16 mouse cellular contexts compared by ENCODE assay signal in the genomic region with DNA sequence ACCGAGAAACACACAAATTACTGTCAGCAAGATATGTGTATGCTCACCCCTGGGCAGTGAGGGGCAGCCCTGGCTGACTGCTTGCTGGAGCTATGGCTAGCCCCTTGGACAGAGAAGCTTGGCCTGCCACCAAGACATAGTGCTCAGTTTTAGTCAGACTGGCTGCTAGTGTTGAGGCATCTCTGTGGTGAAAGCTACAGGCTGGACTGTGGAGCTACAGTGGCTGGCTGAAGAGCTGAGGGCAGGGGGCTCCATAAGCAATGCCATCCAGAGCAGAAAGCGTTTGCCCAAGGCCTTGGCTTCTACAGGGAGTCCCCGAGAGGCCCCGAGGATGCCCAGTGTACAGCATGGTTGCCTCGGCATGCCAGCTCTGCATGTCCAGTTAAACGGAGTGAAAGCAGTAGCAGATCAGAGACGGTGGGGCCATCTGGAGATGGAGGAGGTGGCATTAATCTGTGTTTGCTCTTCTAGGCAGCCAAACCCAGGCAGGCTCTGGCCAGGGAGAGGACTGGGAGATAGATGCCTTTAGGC.
A peak's percentile ranks its signal among the peaks of the same experiment; 100 is the strongest.
DNase-seq lines count a peak whose midpoint lies in the region; ATAC-seq and TF ChIP-seq lines count a peak whose summit lies in the region.
"Had no signal": no experiment of that assay in that cellular context is flagged by ENCODE, and none has a peak within 500 bp of the region (broad histone marks: within the 10 kb centered on the region; RNA-seq: fewer than 3 reads in every experiment).

No protein-coding gene starts in this region.

- no peaks in the 10 kb centered on the region for H3K79me2 ChIP-seq in heart, adult 2 months (replicated peaks; ENCODE audit: control insufficient read depth, insufficient read depth, low read length)

- no peak for TF ChIP-seq POLR2A in olfactory bulb, adult 2 months (IDR thresholded peaks at IDR 0.05; ENCODE audit: insufficient read depth, low read depth, low read length)
- no peak for TF ChIP-seq POLR2A in heart, adult 2 months (IDR thresholded peaks at IDR 0.05; ENCODE audit: insufficient read depth, low read depth, low read length)

- H3K27me3 ChIP-seq in forebrain, embryonic 10.5 days (ENCODE audit: poor library complexity, severe bottlenecking) = no peaks in the 10 kb centered on the region
- no peaks in the 10 kb centered on the region for H3K27me3 ChIP-seq in forebrain, embryonic 11.5 days (ENCODE audit: control insufficient read depth, insufficient read depth, low read length)
- no peaks in the 10 kb centered on the region for H3K27me3 ChIP-seq in midbrain, embryonic 13.5 days
- no peaks in the 10 kb centered on the region for H3K27me3 ChIP-seq in midbrain, embryonic 10.5 days (ENCODE audit: low read depth, poor library complexity, severe bottlenecking)
- H3K27me3 ChIP-seq in forebrain, embryonic 16.5 days (replicated peaks; ENCODE audit: control insufficient read depth, insufficient read depth, low read length) = no peaks in the 10 kb centered on the region
- H3K27me3 ChIP-seq in heart, adult 2 months (ENCODE audit: control insufficient read depth, insufficient read depth, low read length) = no peaks in the 10 kb centered on the region
- H3K27me3 ChIP-seq: limb, embryonic 13.5 days; megakaryocyte, embryonic 14.5 days had no signal

- intact Hi-C loops in heart, adult 2 months (cut with DNase I) = no loop called here

- no peak for ATAC-seq in forebrain, embryonic 11.5 days (replicated peaks; ENCODE audit: low FRiP score)
- ATAC-seq in midbrain, embryonic 13.5 days = no peak
- peak; percentile 29; the same call in 1 of the 2 replicates for ATAC-seq in forebrain, embryonic 16.5 days

- 78% methylated on average over 7 of the region's 7 CpGs for WGBS in forebrain, embryonic 10.5 days
- 74% methylated on average over 7 of the region's 7 CpGs for WGBS in forebrain, embryonic 11.5 days
- 80% methylated on average over 7 of the region's 7 CpGs for WGBS in midbrain, embryonic 13.5 days
- WGBS in midbrain, embryonic 10.5 days = 87% methylated on average over 7 of the region's 7 CpGs
- WGBS in forebrain, embryonic 16.5 days = 51% methylated on average over 7 of the region's 7 CpGs
- WGBS in olfactory bulb, adult 2 months = 34% methylated on average over 7 of the region's 7 CpGs
- WGBS in heart, adult 2 months = 75% methylated on average over 7 of the region's 7 CpGs

- H3K9ac ChIP-seq in forebrain, embryonic 11.5 days (ENCODE audit: low read length) = no peak overlapping the region
- H3K9ac ChIP-seq in midbrain, embryonic 13.5 days (replicated peaks) = peak overlapping the region; percentile 16; the same call in 1 of the 2 replicates
- 0 out of 2 replicates have a peak overlapping the region, but pooled peaks have one; percentile 33 for H3K9ac ChIP-seq in forebrain, embryonic 16.5 days (replicated peaks; ENCODE audit: low read depth, low read length)
- no peak overlapping the region for H3K9ac ChIP-seq in heart, adult 2 months (ENCODE audit: low read depth, low read length)
- H3K9ac ChIP-seq: limb, embryonic 13.5 days had no signal

- no peak overlapping the region for H3K4me2 ChIP-seq in forebrain, embryonic 11.5 days (ENCODE audit: low read depth, low read length, severe bottlenecking)
- H3K4me2 ChIP-seq in midbrain, embryonic 13.5 days (replicated peaks) = no peak overlapping the region
- H3K4me2 ChIP-seq in forebrain, embryonic 16.5 days (ENCODE audit: low read length) = 0 out of 2 replicates have a peak overlapping the region, but pooled peaks have one; percentile 3
- H3K4me2 ChIP-seq: limb, embryonic 13.5 days had no signal

- no peak for TF ChIP-seq EP300 in heart, adult 2 months (IDR thresholded peaks at IDR 0.05; ENCODE audit: insufficient read depth, low read depth, low read length)

- peak overlapping the region; percentile 56; the same call in 1 of the 2 replicates for H3K27ac ChIP-seq in forebrain, embryonic 10.5 days
- H3K27ac ChIP-seq in forebrain, embryonic 11.5 days (ENCODE audit: low read depth, low read length) = no peak overlapping the region
- H3K27ac ChIP-seq in midbrain, embryonic 13.5 days = peak overlapping the region; percentile 61
- no peak overlapping the region for H3K27ac ChIP-seq in midbrain, embryonic 10.5 days (replicated peaks)
- peak overlapping the region; percentile 74 for H3K27ac ChIP-seq in forebrain, embryonic 16.5 days (ENCODE audit: low read length)
- H3K27ac ChIP-seq in olfactory bulb, adult 2 months (ENCODE audit: insufficient read depth, low read depth, low read length) = peak overlapping the region; percentile 43
- H3K27ac ChIP-seq in heart, adult 2 months = no peak overlapping the region
- H3K27ac ChIP-seq: limb, embryonic 13.5 days had no signal

- TF ChIP-seq CTCF in olfactory bulb, adult 2 months (IDR thresholded peaks at IDR 0.05; ENCODE audit: insufficient read depth, low read depth, low read length) = no peak
- no peak for TF ChIP-seq CTCF in heart, adult 2 months (IDR thresholded peaks at IDR 0.05)

- H3K36me3 ChIP-seq in forebrain, embryonic 10.5 days (replicated peaks) = no peaks in the 10 kb centered on the region
- no peaks in the 10 kb centered on the region for H3K36me3 ChIP-seq in forebrain, embryonic 11.5 days (ENCODE audit: control insufficient read depth, insufficient read depth, low read length)
- H3K36me3 ChIP-seq in midbrain, embryonic 13.5 days = no peaks in the 10 kb centered on the region
- no peaks in the 10 kb centered on the region for H3K36me3 ChIP-seq in midbrain, embryonic 10.5 days
- H3K36me3 ChIP-seq in forebrain, embryonic 16.5 days (ENCODE audit: control insufficient read depth, insufficient read depth) = no peaks in the 10 kb centered on the region
- H3K36me3 ChIP-seq in heart, adult 2 months (ENCODE audit: control insufficient read depth, insufficient read depth, low read length) = no peaks in the 10 kb centered on the region
- H3K36me3 ChIP-seq: limb, embryonic 13.5 days had no signal

- no peaks in the 10 kb centered on the region for H3K9me3 ChIP-seq in forebrain, embryonic 10.5 days
- H3K9me3 ChIP-seq in forebrain, embryonic 11.5 days (ENCODE audit: control insufficient read depth, low read length) = no peaks in the 10 kb centered on the region
- H3K9me3 ChIP-seq in midbrain, embryonic 13.5 days = no peaks in the 10 kb centered on the region
- no peaks in the 10 kb centered on the region for H3K9me3 ChIP-seq in midbrain, embryonic 10.5 days (replicated peaks)
- no peaks in the 10 kb centered on the region for H3K9me3 ChIP-seq in forebrain, embryonic 16.5 days (ENCODE audit: control insufficient read depth, low read length)
- H3K9me3 ChIP-seq: limb, embryonic 13.5 days; megakaryocyte, embryonic 14.5 days had no signal

- H3K4me3 ChIP-seq in forebrain, embryonic 10.5 days = no peak overlapping the region
- H3K4me3 ChIP-seq in forebrain, embryonic 11.5 days (ENCODE audit: low read depth, low read length) = no peak overlapping the region
- no peak overlapping the region for H3K4me3 ChIP-seq in midbrain, embryonic 13.5 days (replicated peaks)
- no peak overlapping the region for H3K4me3 ChIP-seq in midbrain, embryonic 10.5 days
- H3K4me3 ChIP-seq in forebrain, embryonic 16.5 days (replicated peaks; ENCODE audit: low read length) = no peak overlapping the region
- no peak overlapping the region for H3K4me3 ChIP-seq in olfactory bulb, adult 2 months (ENCODE audit: insufficient read depth, low read depth, low read length)
- H3K4me3 ChIP-seq in heart, adult 2 months = no peak overlapping the region
- H3K4me3 ChIP-seq: limb, embryonic 13.5 days; megakaryocyte, embryonic 14.5 days had no signal

- DNase-seq in forebrain, embryonic 10.5 days (ENCODE audit: extremely low spot score, low spot score) = no peak
- DNase-seq in forebrain, embryonic 11.5 days (ENCODE audit: low spot score) = no peak
- no peak for DNase-seq in midbrain, embryonic 10.5 days (ENCODE audit: low spot score)
- DNase-seq in heart, adult 2 months = no peak
- no peak for DNase-seq in spleen, postnatal 4 days (ENCODE audit: low spot score in 2 of 2)
- DNase-seq: embryo, embryonic 11 days; heart, adult 18-20 months; heart, postnatal 14 days; kidney, adult 2 months; lung, adult 2 months; right cerebral cortex, postnatal 25 days had no signal

- peaks cover 24% of the 10 kb centered on the region for H3K4me1 ChIP-seq in forebrain, embryonic 10.5 days
- peaks cover 11% of the 10 kb centered on the region for H3K4me1 ChIP-seq in forebrain, embryonic 11.5 days (replicated peaks; ENCODE audit: control insufficient read depth, insufficient read depth, low read length)
- H3K4me1 ChIP-seq in midbrain, embryonic 13.5 days (replicated peaks) = peaks cover 26% of the 10 kb centered on the region
- peaks cover 9% of the 10 kb centered on the region; the same call in 1 of the 2 replicates for H3K4me1 ChIP-seq in midbrain, embryonic 10.5 days
- H3K4me1 ChIP-seq in forebrain, embryonic 16.5 days (replicated peaks; ENCODE audit: control insufficient read depth, insufficient read depth, low read length) = peaks cover 30% of the 10 kb centered on the region
- peaks cover 32% of the 10 kb centered on the region for H3K4me1 ChIP-seq in olfactory bulb, adult 2 months (ENCODE audit: control insufficient read depth, insufficient read depth, low read length)
- H3K4me1 ChIP-seq in heart, adult 2 months (ENCODE audit: control insufficient read depth, insufficient read depth, low read length) = no peaks in the 10 kb centered on the region
- H3K4me1 ChIP-seq: megakaryocyte, embryonic 14.5 days had no signal

Comparison
In these comparisons a context has a peak if more than half of its experiments do, and no peak if none do; other contexts are left out.
1. H3K27ac ChIP-seq: peak in forebrain, embryonic 10.5 days (single experiment), midbrain, embryonic 13.5 days (single experiment), forebrain, embryonic 16.5 days (single experiment) and olfactory bulb, adult 2 months (single experiment); none in forebrain, embryonic 11.5 days (single experiment), midbrain, embryonic 10.5 days (single experiment) and heart, adult 2 months (single experiment).
2. H3K9ac ChIP-seq: peak in midbrain, embryonic 13.5 days (single experiment) and forebrain, embryonic 16.5 days (single experiment); none in forebrain, embryonic 11.5 days (single experiment) and heart, adult 2 months (single experiment).